Mouse (Mus musculus): ENCODE measurements at regions not wholly inside any gene's neighbourhood (a gene's known extent, or its start where the extent isn't known, plus 50 kb on each side); places are given as distances from the start of the nearest gene placed in this dataset.

GRCm38 (mm10) chr11:111893861-111894260 is 827.9 kb downstream of the Kcnj2 start:
- no peak overlapping the region for H3K4me2 ChIP-seq (ENCODE audit: low read depth, low read length)
- WGBS = 34% methylated on average over 8 of the region's 8 CpGs
- no peaks in the 10 kb centered on the region; the same call in 1 of the 2 replicates for H3K4me1 ChIP-seq (replicated peaks; ENCODE audit: control insufficient read depth, insufficient read depth, low read length)
- H3K9me3 ChIP-seq (ENCODE audit: control insufficient read depth, low read length) = no peaks in the 10 kb centered on the region
- H3K36me3 ChIP-seq (ENCODE audit: control insufficient read depth, insufficient read depth, low read length) = no peaks in the 10 kb centered on the region
- ATAC-seq (ENCODE audit: low read depth) = no peak
- H3K27ac ChIP-seq (ENCODE audit: low read length) = no peak overlapping the region
- H3K27me3 ChIP-seq (ENCODE audit: control insufficient read depth, insufficient read depth, low read depth, low read length) = no peaks in the 10 kb centered on the region
- no peak overlapping the region for H3K9ac ChIP-seq (ENCODE audit: low read length)
- H3K4me3 ChIP-seq (ENCODE audit: low read length) = no peak overlapping the region

- no peak for ATAC-seq (ENCODE audit: low read depth)
- Histone ChIP-seq H3K4me3 (ENCODE audit: low read length) (no peak overlapping the region), H3K36me3 (ENCODE audit: control insufficient read depth, insufficient read depth, low read length) (no peaks in the 10 kb centered on the region), H3K4me1 (replicated peaks; ENCODE audit: control insufficient read depth, insufficient read depth, low read length) (no peaks in the 10 kb centered on the region; the same call in 1 of the 2 replicates), H3K27me3 (ENCODE audit: control insufficient read depth, insufficient read depth, low read depth, low read length) (no peaks in the 10 kb centered on the region), H3K9me3 (ENCODE audit: control insufficient read depth, low read length) (no peaks in the 10 kb centered on the region), H3K4me2 (ENCODE audit: low read depth, low read length) (no peak overlapping the region), H3K9ac (ENCODE audit: low read length) (no peak overlapping the region), H3K27ac (ENCODE audit: low read length) (no peak overlapping the region)
- 82% methylated on average over 4 of the region's 4 CpGs for WGBS
Observed at GRCm38 (mm10) chr11:111895221-111896200, 829.5 kb downstream of the Kcnj2 start.

DNA sequence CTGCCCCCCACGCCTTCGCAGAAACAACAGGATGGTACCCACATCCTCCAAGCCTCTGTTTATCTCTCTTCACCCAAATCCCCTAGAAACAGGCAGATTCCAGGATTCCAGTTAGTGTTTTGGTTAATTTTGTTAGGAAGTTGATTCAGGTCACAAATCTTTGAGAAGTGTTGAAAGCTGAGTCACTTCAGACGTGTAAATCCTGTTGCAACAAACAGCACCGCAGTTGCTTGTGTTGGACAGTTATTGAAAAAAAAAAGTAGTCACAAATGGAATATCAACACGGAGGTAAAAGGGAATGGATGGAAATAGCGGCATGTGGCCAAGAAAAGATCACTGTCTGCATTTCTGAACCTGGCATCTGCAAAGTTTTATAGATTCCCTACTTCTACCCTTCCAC is 831.0 kb downstream of the Kcnj2 start:
- 77% methylated on average over 6 of the region's 6 CpGs for WGBS
- Histone ChIP-seq H3K4me1 (replicated peaks; ENCODE audit: control insufficient read depth, insufficient read depth, low read length) (no peaks in the 10 kb centered on the region), H3K4me3 (ENCODE audit: low read length) (no peak overlapping the region), H3K27me3 (ENCODE audit: control insufficient read depth, insufficient read depth, low read depth, low read length) (no peaks in the 10 kb centered on the region), H3K9ac (ENCODE audit: low read length) (no peak overlapping the region), H3K4me2 (ENCODE audit: low read depth, low read length) (no peak overlapping the region), H3K9me3 (ENCODE audit: control insufficient read depth, low read length) (no peaks in the 10 kb centered on the region), H3K36me3 (ENCODE audit: control insufficient read depth, insufficient read depth, low read length) (no peaks in the 10 kb centered on the region), H3K27ac (ENCODE audit: low read length) (no peak overlapping the region)
- ATAC-seq (ENCODE audit: low read depth) = no peak

GRCm38 (mm10) chr11:111904086-111904485 is 838.1 kb downstream of the Kcnj2 start:
- no peaks in the 10 kb centered on the region for H3K4me1 ChIP-seq (replicated peaks; ENCODE audit: control insufficient read depth, insufficient read depth, low read length)
- H3K4me2 ChIP-seq (ENCODE audit: low read depth, low read length) = no peak overlapping the region
- WGBS = 70% methylated on average over 4 of the region's 4 CpGs
- H3K9me3 ChIP-seq (ENCODE audit: control insufficient read depth, low read length) = no peaks in the 10 kb centered on the region
- H3K36me3 ChIP-seq (ENCODE audit: control insufficient read depth, insufficient read depth, low read length) = no peaks in the 10 kb centered on the region
- H3K27me3 ChIP-seq (ENCODE audit: control insufficient read depth, insufficient read depth, low read depth, low read length) = no peaks in the 10 kb centered on the region
- no peak overlapping the region for H3K4me3 ChIP-seq (ENCODE audit: low read length)
- no peak overlapping the region for H3K27ac ChIP-seq (ENCODE audit: low read length)
- no peak overlapping the region for H3K9ac ChIP-seq (ENCODE audit: low read length)
- ATAC-seq (ENCODE audit: low read depth) = no peak

GRCm38 (mm10) chr11:111913891-111914290 is 847.9 kb downstream of the Kcnj2 start:
- no peaks in the 10 kb centered on the region for H3K9me3 ChIP-seq (ENCODE audit: control insufficient read depth, low read length)
- no peaks in the 10 kb centered on the region for H3K27me3 ChIP-seq (ENCODE audit: control insufficient read depth, insufficient read depth, low read depth, low read length)
- no peaks in the 10 kb centered on the region for H3K4me1 ChIP-seq (replicated peaks; ENCODE audit: control insufficient read depth, insufficient read depth, low read length)
- no peak overlapping the region for H3K4me2 ChIP-seq (ENCODE audit: low read depth, low read length)
- H3K36me3 ChIP-seq (ENCODE audit: control insufficient read depth, insufficient read depth, low read length) = no peaks in the 10 kb centered on the region
- no peak for ATAC-seq (ENCODE audit: low read depth)
- no peak overlapping the region for H3K9ac ChIP-seq (ENCODE audit: low read length)
- no peak overlapping the region for H3K27ac ChIP-seq (ENCODE audit: low read length)
- WGBS = 68% methylated on average over 8 of the region's 8 CpGs
- no peak overlapping the region for H3K4me3 ChIP-seq (ENCODE audit: low read length)

- ATAC-seq (ENCODE audit: low read depth) = no peak
- 100% methylated on average over 1 of the region's 1 CpGs for WGBS
- Histone ChIP-seq H3K36me3 (ENCODE audit: control insufficient read depth, insufficient read depth, low read length) (no peaks in the 10 kb centered on the region), H3K27me3 (ENCODE audit: control insufficient read depth, insufficient read depth, low read depth, low read length) (no peaks in the 10 kb centered on the region), H3K4me1 (replicated peaks; ENCODE audit: control insufficient read depth, insufficient read depth, low read length) (no peaks in the 10 kb centered on the region), H3K4me3 (ENCODE audit: low read length) (no peak overlapping the region), H3K9me3 (ENCODE audit: control insufficient read depth, low read length) (no peaks in the 10 kb centered on the region), H3K4me2 (ENCODE audit: low read depth, low read length) (no peak overlapping the region), H3K9ac (ENCODE audit: low read length) (no peak overlapping the region), H3K27ac (ENCODE audit: low read length) (no peak overlapping the region)
Observed at GRCm38 (mm10) chr11:111926336-111926735, 855.7 kb upstream of the Sox9 start.

GRCm38 (mm10) chr11:111929366-111929765 is 852.7 kb upstream of the Sox9 start:
- WGBS = 77% methylated on average over 10 of the region's 10 CpGs

GRCm38 (mm10) chr11:111932052-111932451 is 850.0 kb upstream of the Sox9 start:
- H3K27ac ChIP-seq (ENCODE audit: low read length) = no peak overlapping the region
- no peak overlapping the region for H3K9ac ChIP-seq (ENCODE audit: low read length)
- no peaks in the 10 kb centered on the region for H3K9me3 ChIP-seq (ENCODE audit: control insufficient read depth, low read length)
- WGBS = 58% methylated on average over 1 of the region's 1 CpGs
- no peak for ATAC-seq (ENCODE audit: low read depth)
- H3K4me1 ChIP-seq (replicated peaks; ENCODE audit: control insufficient read depth, insufficient read depth, low read length) = no peaks in the 10 kb centered on the region
- no peaks in the 10 kb centered on the region for H3K27me3 ChIP-seq (ENCODE audit: control insufficient read depth, insufficient read depth, low read depth, low read length)
- no peak overlapping the region for H3K4me2 ChIP-seq (ENCODE audit: low read depth, low read length)
- no peaks in the 10 kb centered on the region for H3K36me3 ChIP-seq (ENCODE audit: control insufficient read depth, insufficient read depth, low read length)
- H3K4me3 ChIP-seq (ENCODE audit: low read length) = no peak overlapping the region

More at GRCm38 (mm10) chr11:111929366-111929765, 852.7 kb upstream of the Sox9 start:
- Histone ChIP-seq H3K9ac (ENCODE audit: low read length) (no peak overlapping the region), H3K4me1 (replicated peaks; ENCODE audit: control insufficient read depth, insufficient read depth, low read length) (no peaks in the 10 kb centered on the region), H3K4me3 (ENCODE audit: low read length) (no peak overlapping the region), H3K9me3 (ENCODE audit: control insufficient read depth, low read length) (no peaks in the 10 kb centered on the region), H3K4me2 (ENCODE audit: low read depth, low read length) (no peak overlapping the region), H3K27ac (ENCODE audit: low read length) (no peak overlapping the region), H3K27me3 (ENCODE audit: control insufficient read depth, insufficient read depth, low read depth, low read length) (no peaks in the 10 kb centered on the region), H3K36me3 (ENCODE audit: control insufficient read depth, insufficient read depth, low read length) (no peaks in the 10 kb centered on the region)
- no peak for ATAC-seq (ENCODE audit: low read depth)

DNA sequence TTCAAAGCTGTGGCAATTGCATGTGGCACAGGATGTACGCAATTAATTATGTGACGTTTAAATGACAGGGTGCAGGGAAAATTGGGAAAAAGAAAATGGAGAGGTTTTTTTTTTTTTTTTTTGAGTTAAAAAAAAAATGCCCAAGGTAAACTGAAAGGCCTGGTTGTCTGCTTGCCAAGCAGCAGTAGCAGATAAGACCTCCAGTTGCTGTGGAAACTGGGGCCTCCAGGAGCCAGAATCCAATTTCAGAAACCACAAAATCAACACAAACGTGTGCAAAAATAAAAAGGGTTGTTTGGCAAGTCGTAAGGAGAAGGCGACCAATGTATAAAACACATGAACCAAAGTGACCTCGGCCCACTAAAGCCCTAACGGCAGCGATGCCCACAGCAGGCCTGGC is 837.7 kb upstream of the Sox9 start:
- 41% methylated on average over 8 of the region's 8 CpGs for WGBS
- Histone ChIP-seq H3K4me3 (ENCODE audit: low read length) (no peak overlapping the region), H3K9me3 (ENCODE audit: control insufficient read depth, low read length) (no peaks in the 10 kb centered on the region), H3K36me3 (ENCODE audit: control insufficient read depth, insufficient read depth, low read length) (no peaks in the 10 kb centered on the region), H3K4me1 (replicated peaks; ENCODE audit: control insufficient read depth, insufficient read depth, low read length) (peaks cover 9% of the 10 kb centered on the region), H3K27me3 (ENCODE audit: control insufficient read depth, insufficient read depth, low read depth, low read length) (no peaks in the 10 kb centered on the region), H3K4me2 (ENCODE audit: low read depth, low read length) (peak overlapping the region; percentile 25), H3K27ac (ENCODE audit: low read length) (peak overlapping the region; percentile 80), H3K9ac (ENCODE audit: low read length) (no peak overlapping the region)
- ATAC-seq (ENCODE audit: low read depth) = peak; percentile 72; the same call in 1 of the 2 replicates
